22 mouse cellular contexts compared by ENCODE assay signal in genomic region chr13:91011851-91012250, GRCm38 (mm10).
"Had no signal": no experiment of that assay in that cellular context is flagged by ENCODE, and none has a peak within 500 bp of the region (broad histone marks: within the 10 kb centered on the region; RNA-seq: fewer than 3 reads in every experiment).

No protein-coding gene starts in this region.

- ATAC-seq: hindbrain, embryonic 16.5 days; hindbrain, postnatal 0 days; inflammation-experienced regulatory T-cells, adult 6 months; intestine, embryonic 15.5 days; intestine, embryonic 16.5 days; intestine, postnatal 0 days had no signal

- DNase-seq: heart, postnatal 10 days; heart, postnatal 14 days; heart, postnatal 36 days; heart, postnatal 4 days; kidney, adult 11 months; kidney, adult 18-20 months; kidney, adult 2 months; kidney, adult 8-10 months; kidney, adult 9 months; kidney, postnatal 10 days; kidney, postnatal 14 days; kidney, postnatal 25 days; kidney, postnatal 36 days; kidney, postnatal 4 days; layer of hippocampus, adult 9-11 months; layer of hippocampus, postnatal 36 days had no signal
